Mouse (Mus musculus): ENCODE data around the gene Kcnj12. TPM values are rescaled to one million over a fixed set of nuclear protein-coding genes. Genes with fewer than 3 reads are reported as not detected.

Kcnj12 gene
- total and polyA plus RNA-seq, 3 experiments: not detected

DNA sequence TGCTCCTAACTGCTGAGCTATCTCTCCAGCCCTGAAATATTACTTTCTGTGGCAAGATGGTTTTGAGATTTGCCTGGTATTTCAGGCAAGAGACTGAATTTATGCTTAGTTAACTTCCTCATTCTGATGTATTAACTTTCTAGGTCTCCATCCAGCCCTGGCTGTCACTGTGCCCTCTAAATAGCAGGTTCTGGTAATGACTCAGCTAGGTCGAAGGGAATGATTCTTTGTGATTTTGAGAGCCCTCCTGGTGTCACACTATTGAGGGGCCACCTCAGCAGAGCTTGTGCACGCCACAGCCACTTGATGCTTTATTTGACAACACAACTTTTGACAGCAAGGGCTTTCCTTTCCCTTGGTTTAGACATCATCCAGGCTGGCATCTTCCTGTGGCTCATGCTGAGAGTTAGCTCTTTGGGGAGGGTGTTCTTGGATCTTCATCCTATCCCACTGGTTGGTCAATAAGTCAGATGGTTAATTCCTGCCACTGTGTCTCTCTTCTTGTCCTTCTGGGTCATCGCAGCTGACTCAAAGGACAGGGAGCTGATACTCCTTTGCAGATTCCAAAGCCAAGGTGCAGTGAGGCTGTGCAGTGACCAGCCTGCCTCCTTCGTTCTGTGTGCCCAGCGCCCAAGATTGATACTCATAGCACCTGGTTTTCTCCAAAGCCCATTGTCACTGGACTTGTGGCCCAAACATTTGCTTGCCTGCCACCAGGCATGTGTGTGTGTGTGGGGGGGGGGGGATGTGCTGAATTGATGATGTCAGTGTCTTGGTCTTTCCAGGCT is 9.5 kb downstream of the Kcnj12 start:
- Histone ChIP-seq H3K9ac (ENCODE audit: insufficient read depth, low read depth) (no peak overlapping the region), H3K4me3 (replicated peaks in 1 of 3; ENCODE audit: low read depth in 2 of 3, low read length in 2 of 3, poor library complexity in 1 of 3) (no peak overlapping the region), H3K4me1 (ENCODE audit: control insufficient read depth in 1 of 2, insufficient read depth in 2 of 2) (peaks cover 25 to 59% of the 10 kb centered on the region in 2 experiments), H3K36me3 (replicated peaks in 1 of 2; ENCODE audit: control insufficient read depth in 1 of 2, insufficient read depth in 1 of 2, low read length in 1 of 2) (no peaks in the 10 kb centered on the region), H3K79me2 (replicated peaks; ENCODE audit: control insufficient read depth, extremely low read depth, insufficient read depth, poor library complexity, severe bottlenecking) (no peaks in the 10 kb centered on the region), H3K4me2 (ENCODE audit: insufficient read depth, low read depth, poor library complexity, severe bottlenecking) (no peak overlapping the region), H3K27ac (ENCODE audit: insufficient read depth, low read depth) (no peak overlapping the region), H3K9me3 (replicated peaks; ENCODE audit: low read length) (no peaks in the 10 kb centered on the region), H3K27me3 (replicated peaks) (no peaks in the 10 kb centered on the region)
- TF ChIP-seq TCF12 (IDR thresholded peaks at IDR 0.05; ENCODE audit: low read depth, low read length) (no peak), ZKSCAN1 (IDR thresholded peaks at IDR 0.05; ENCODE audit: borderline replicate concordance, low read depth, low read length) (no peak), MYC (IDR thresholded peaks at IDR 0.05; ENCODE audit: low read depth, low read length) (no peak), MEF2A (IDR thresholded peaks at IDR 0.05; ENCODE audit: borderline replicate concordance, low read depth, low read length) (peak; percentile 66), USF2 (conservative IDR thresholded peaks at IDR 0.05; ENCODE audit: low read depth, low read length) (no peak), BHLHE40 (IDR thresholded peaks at IDR 0.05; ENCODE audit: low read depth, low read length) (peak; percentile 82), JUN (IDR thresholded peaks at IDR 0.05; ENCODE audit: insufficient read depth, low read depth, low read length) (peak; percentile 28; the same call in 1 of the 2 replicates), CHD2 (IDR thresholded peaks at IDR 0.05; ENCODE audit: low read length) (no peak), SMC3 (IDR thresholded peaks at IDR 0.05; ENCODE audit: low read depth, low read length) (no peak), CHD1 (IDR thresholded peaks at IDR 0.05; ENCODE audit: low read depth, low read length) (no peak), NELFE (IDR thresholded peaks at IDR 0.05; ENCODE audit: low read depth, low read length) (no peak), ELF1 (IDR thresholded peaks at IDR 0.05; ENCODE audit: low read depth, low read length) (no peak), MXI1 (IDR thresholded peaks at IDR 0.05; ENCODE audit: low read depth, low read length) (0 out of 2 replicates have a peak, but pooled peaks have one; percentile 17), E2F4 (IDR thresholded peaks at IDR 0.05; ENCODE audit: insufficient replicate concordance, low read depth, low read length) (no peak), ZNF384 (IDR thresholded peaks at IDR 0.05; ENCODE audit: low read depth, low read length) (no peak), ZC3H11A (IDR thresholded peaks at IDR 0.05; ENCODE audit: low read depth, low read length) (no peak), IRF4 (IDR thresholded peaks at IDR 0.05; ENCODE audit: low read depth, low read length) (peak; percentile 88), HCFC1 (IDR thresholded peaks at IDR 0.05; ENCODE audit: low read depth, low read length) (no peak), EP300 (IDR thresholded peaks at IDR 0.05; ENCODE audit: low read length) (peak; percentile 51), USF1 (IDR thresholded peaks at IDR 0.05; ENCODE audit: low read depth, low read length) (no peak), POLR2A (IDR thresholded peaks at IDR 0.05; ENCODE audit: low read depth, low read length) (no peak), UBTF (IDR thresholded peaks at IDR 0.05; ENCODE audit: low read depth, low read length) (no peak), MAZ (IDR thresholded peaks at IDR 0.05; ENCODE audit: low read depth, low read length) (no peak), POLR2AphosphoS2 (IDR thresholded peaks at IDR 0.05; ENCODE audit: low read depth, low read length) (no peak), JUND (conservative IDR thresholded peaks at IDR 0.05; ENCODE audit: low read depth, low read length) (peak; percentile 79), ETS1 (conservative IDR thresholded peaks at IDR 0.05; ENCODE audit: low read depth, low read length) (peak; percentile 41; the same call in 1 of the 2 replicates), RCOR1 (conservative IDR thresholded peaks at IDR 0.05; ENCODE audit: low read depth, low read length) (no peak), MAFK (IDR thresholded peaks at IDR 0.05; ENCODE audit: insufficient replicate concordance, low read length) (no peak), RAD21 (IDR thresholded peaks at IDR 0.05; ENCODE audit: low read depth, low read length) (no peak), CTCF (conservative IDR thresholded peaks at IDR 0.05 in 1 of 2, IDR thresholded peaks at IDR 0.05 in 1 of 2; ENCODE audit: low read depth in 2 of 2, low read length in 2 of 2) (no peak), SIN3A (IDR thresholded peaks at IDR 0.05; ENCODE audit: low read length) (no peak), MAX (IDR thresholded peaks at IDR 0.05; ENCODE audit: low read length) (0 out of 2 replicates have a peak, but pooled peaks have one; percentile 22)
- DNase-seq (ENCODE audit: extremely low read depth): peak; percentile 82
- dilution Hi-C loops (cut with MboI; ENCODE audit: extremely low pct_ligation_motif_present, extremely low pct_unique_long_range_greater_than_20kb, low sequenced_read_pairs): no loop called here
- in situ Hi-C loops (cut with MboI; ENCODE audit: low pct_ligation_motif_present, low pct_unique_long_range_greater_than_20kb, low sequenced_read_pairs): no loop called here
